ENCODE assay signal across 16 mouse cellular contexts in genomic region chr16:29407319-29407718, GRCm38 (mm10).
"Had no signal": no experiment of that assay in that cellular context is flagged by ENCODE, and none has a peak within 500 bp of the region (broad histone marks: within the 10 kb centered on the region; RNA-seq: fewer than 3 reads in every experiment).

No protein-coding gene starts in this region.

- H3K27ac ChIP-seq: neural tube, embryonic 13.5 days; neural tube, embryonic 15.5 days; stomach, embryonic 15.5 days; stomach, postnatal 0 days had no signal

- DNase-seq: retina, postnatal 1 day; right cerebral cortex, adult 18-20 months; right cerebral cortex, postnatal 14 days; right cerebral cortex, postnatal 25 days; right cerebral cortex, postnatal 4 days; spleen, adult 18-20 months; thymus, adult 18-20 months; thymus, adult 2 months; thymus, postnatal 14 days; thymus, postnatal 25 days; thymus, postnatal 36 days; thymus, postnatal 4 days had no signal

- H3K4me3 ChIP-seq: neural tube, embryonic 13.5 days; neural tube, embryonic 15.5 days; stomach, embryonic 15.5 days had no signal
